Mouse (Mus musculus): ENCODE measurements around the gene Ing4. TPM values are rescaled to one million over a fixed set of nuclear protein-coding genes. Genes with fewer than 3 reads are reported as not detected.

Ing4 gene
- polyA plus RNA-seq, 1 experiment from 2014 or later = 24.3 TPM

- 0 out of 2 replicates have a peak overlapping the region, but pooled peaks have one; percentile 30 for H3K4me3 ChIP-seq (ENCODE audit: low read depth, low read length)
- TF ChIP-seq EP300 (IDR thresholded peaks at IDR 0.05; ENCODE audit: low read depth) (no peak), CTCF (IDR thresholded peaks at IDR 0.05; ENCODE audit: low read depth) (no peak)
Measured at GRCm38 (mm10) chr6:125090341-125091085, 51.0 kb downstream of the Ing4 start.

GRCm38 (mm10) chr6:125092372-125092771, 52.8 kb downstream of the Ing4 start:
- ATAC-seq = no peak
- TF ChIP-seq EP300 (IDR thresholded peaks at IDR 0.05; ENCODE audit: low read depth) (no peak), CTCF (IDR thresholded peaks at IDR 0.05; ENCODE audit: low read depth) (no peak)
- H3K9me3 ChIP-seq (ENCODE audit: low read length) = no peaks in the 10 kb centered on the region
- H3K27ac ChIP-seq (ENCODE audit: low read depth) = peak overlapping the region; percentile 63
- peaks cover 42% of the 10 kb centered on the region for H3K4me1 ChIP-seq (ENCODE audit: insufficient read depth)
- no peak for DNase-seq
- H3K36me3 ChIP-seq (replicated peaks; ENCODE audit: insufficient read depth, low read length) = no peaks in the 10 kb centered on the region
- no peak overlapping the region for H3K9ac ChIP-seq (replicated peaks)
- H3K4me3 ChIP-seq (ENCODE audit: low read depth, low read length) = no peak overlapping the region
- no peaks in the 10 kb centered on the region for H3K27me3 ChIP-seq (ENCODE audit: insufficient read depth, low read length)
- WGBS (ENCODE audit: insufficient replicate concordance) = 51% methylated on average over 5 of the region's 5 CpGs
- H3K4me2 ChIP-seq (ENCODE audit: low read depth, low read length) = no peak overlapping the region

More at GRCm38 (mm10) chr6:125090341-125091085, 51.0 kb downstream of the Ing4 start:
- ATAC-seq = no peak
- no peaks in the 10 kb centered on the region for H3K36me3 ChIP-seq (replicated peaks; ENCODE audit: insufficient read depth, low read length)
- no peaks in the 10 kb centered on the region for H3K9me3 ChIP-seq (ENCODE audit: low read length)
- 0 out of 2 replicates have a peak overlapping the region, but pooled peaks have one; percentile 1 for H3K9ac ChIP-seq (replicated peaks)
- no peak for DNase-seq
- H3K4me2 ChIP-seq (ENCODE audit: low read depth, low read length) = peak overlapping the region; percentile 68
- H3K4me1 ChIP-seq (ENCODE audit: insufficient read depth) = peaks cover 36% of the 10 kb centered on the region
- peak overlapping the region; percentile 86; the same call in 1 of the 2 replicates for H3K27ac ChIP-seq (ENCODE audit: low read depth)
- no peaks in the 10 kb centered on the region for H3K27me3 ChIP-seq (ENCODE audit: insufficient read depth, low read length)
- WGBS (ENCODE audit: insufficient replicate concordance) = 61% methylated on average over 10 of the region's 10 CpGs

- TF ChIP-seq EP300 (IDR thresholded peaks at IDR 0.05; ENCODE audit: low read depth) = no peak
- TF ChIP-seq CTCF (IDR thresholded peaks at IDR 0.05; ENCODE audit: low read depth) = no peak
- no peak overlapping the region for H3K4me2 ChIP-seq (ENCODE audit: low read depth, low read length)
- 44% methylated on average over 3 of the region's 3 CpGs for WGBS (ENCODE audit: insufficient replicate concordance)
- no peak for DNase-seq
- no peaks in the 10 kb centered on the region for H3K9me3 ChIP-seq (ENCODE audit: low read length)
- H3K27ac ChIP-seq (ENCODE audit: low read depth) = peak overlapping the region; percentile 96; the same call in 1 of the 2 replicates
- H3K4me1 ChIP-seq (ENCODE audit: insufficient read depth) = peaks cover 46% of the 10 kb centered on the region
- no peaks in the 10 kb centered on the region for H3K27me3 ChIP-seq (ENCODE audit: insufficient read depth, low read length)
- H3K9ac ChIP-seq (replicated peaks) = no peak overlapping the region
- no peak for ATAC-seq
- H3K36me3 ChIP-seq (replicated peaks; ENCODE audit: insufficient read depth, low read length) = peaks cover 14% of the 10 kb centered on the region
- H3K4me3 ChIP-seq (ENCODE audit: low read depth, low read length) = no peak overlapping the region
Measured at GRCm38 (mm10) chr6:125094843-125095242, 55.3 kb downstream of the Ing4 start.

- TF ChIP-seq CTCF (IDR thresholded peaks at IDR 0.05; ENCODE audit: low read depth) (no peak), EP300 (IDR thresholded peaks at IDR 0.05; ENCODE audit: low read depth) (no peak)
- WGBS (ENCODE audit: insufficient replicate concordance) = 5% methylated on average over 34 of the region's 45 CpGs
- Histone ChIP-seq H3K4me3 (ENCODE audit: low read depth, low read length) (peak within 1 kb of the TSS; percentile 99), H3K27me3 (ENCODE audit: insufficient read depth, low read length) (no peaks in the 10 kb centered on the region), H3K4me2 (ENCODE audit: low read depth, low read length) (peak within 1 kb of the TSS; percentile 98), H3K36me3 (replicated peaks; ENCODE audit: insufficient read depth, low read length) (peaks cover 22% of the 10 kb centered on the region), H3K27ac (ENCODE audit: low read depth) (peak within 1 kb of the TSS; percentile 96), H3K4me1 (ENCODE audit: insufficient read depth) (peaks cover 39% of the 10 kb centered on the region), H3K9ac (replicated peaks) (peak within 1 kb of the TSS; percentile 97), H3K9me3 (ENCODE audit: low read length) (no peaks in the 10 kb centered on the region)
- peak; percentile 79 for ATAC-seq
- DNase-seq = peak; percentile 96
Measured at GRCm38 (mm10) chr6:125095391-125096278, 56.1 kb downstream of the Ing4 start, which contains the start of gene Chd4. TSS of gene Chd4 (plus strand) at chr6:125095981.

GRCm38 (mm10) chr6:125096279-125096596, 56.7 kb downstream of the Ing4 start:
- Histone ChIP-seq H3K9me3 (ENCODE audit: low read length) (no peaks in the 10 kb centered on the region), H3K27me3 (ENCODE audit: insufficient read depth, low read length) (no peaks in the 10 kb centered on the region), H3K36me3 (replicated peaks; ENCODE audit: insufficient read depth, low read length) (peaks cover 28% of the 10 kb centered on the region), H3K27ac (ENCODE audit: low read depth) (peak overlapping the region; percentile 96), H3K4me1 (ENCODE audit: insufficient read depth) (peaks cover 36% of the 10 kb centered on the region), H3K4me3 (ENCODE audit: low read depth, low read length) (peak overlapping the region; percentile 99), H3K4me2 (ENCODE audit: low read depth, low read length) (peak overlapping the region; percentile 98), H3K9ac (replicated peaks) (peak overlapping the region; percentile 97)
- TF ChIP-seq CTCF (IDR thresholded peaks at IDR 0.05; ENCODE audit: low read depth) = no peak
- TF ChIP-seq EP300 (IDR thresholded peaks at IDR 0.05; ENCODE audit: low read depth) = no peak
- ATAC-seq (peak; percentile 35), DNase-seq (no peak)
- WGBS (ENCODE audit: insufficient replicate concordance) = under 1% methylated on average over 19 of the region's 32 CpGs

Data from liver, postnatal 0 days (tissue).